Mouse (Mus musculus): ENCODE results near the gene Sox5.
"Not testable (repeated sequence)": the region's sequence is repeated elsewhere in the genome, so short reads cannot be mapped to it uniquely, and the experiment has no call there.

The Sox5 gene

DNA sequence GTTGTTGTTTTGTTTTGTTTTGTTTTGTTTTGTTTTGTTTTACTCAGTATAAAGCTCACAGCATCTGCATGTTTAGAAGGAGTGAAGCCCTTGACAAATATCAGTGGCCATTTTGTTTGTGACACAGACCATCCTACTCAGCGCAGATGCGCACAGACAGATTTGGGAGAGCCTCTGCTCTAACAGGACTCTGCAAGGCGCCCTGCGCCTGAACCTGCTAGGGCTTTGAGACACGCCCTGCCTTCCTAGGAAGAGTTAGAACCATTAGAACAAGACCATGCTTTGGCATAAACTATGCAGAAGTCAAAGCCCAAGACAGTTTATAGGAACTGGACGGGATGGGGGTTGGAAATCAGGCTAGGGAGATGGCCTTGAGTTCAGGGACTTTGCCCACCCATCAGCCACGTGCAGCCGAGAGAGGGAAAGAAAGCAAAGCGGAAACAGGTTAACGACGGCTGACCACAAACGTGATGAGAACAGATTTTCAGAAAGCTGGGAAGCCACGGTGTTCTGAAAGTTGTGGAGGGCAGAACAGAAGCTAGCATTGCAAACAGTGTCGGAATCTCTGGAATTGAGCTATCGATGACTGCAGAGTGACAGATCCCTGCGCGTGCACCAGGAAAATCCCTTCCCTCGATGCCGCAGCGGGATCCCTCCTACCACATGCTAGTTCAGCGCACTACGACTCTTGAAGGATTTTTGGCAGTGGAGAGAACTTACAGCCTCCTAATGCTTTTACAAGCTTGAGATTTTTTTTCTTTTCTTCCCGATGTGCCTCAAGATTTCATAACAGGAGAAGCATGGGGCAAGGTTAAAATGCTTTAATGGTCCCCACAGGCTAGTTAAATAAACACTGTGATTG lies 482.9 kb downstream of the Sox5 start:
- in situ Hi-C loops (cut with MboI, MseI): no loop called here

DNA sequence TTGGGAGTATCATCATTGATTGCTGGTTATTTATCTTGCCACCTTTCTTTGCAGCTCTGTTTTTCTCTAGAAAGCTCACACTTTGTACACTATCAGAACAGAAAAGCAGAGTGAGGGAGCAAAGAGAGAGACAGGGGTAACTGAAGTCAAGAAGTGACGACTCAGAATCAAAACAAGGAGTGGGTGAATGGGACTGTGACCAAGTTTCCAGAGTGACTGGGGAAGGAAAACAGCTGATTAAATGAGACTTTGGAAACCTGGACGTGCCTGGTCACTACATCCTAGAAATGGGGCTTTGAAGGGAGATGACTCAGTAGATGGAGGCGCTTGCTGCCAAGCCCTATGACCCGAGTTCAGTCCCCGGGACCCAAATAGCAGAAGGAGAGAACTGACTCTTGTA lies 483.9 kb downstream of the Sox5 start:
- in situ Hi-C loops (cut with MboI, MseI): no loop called here

DNA sequence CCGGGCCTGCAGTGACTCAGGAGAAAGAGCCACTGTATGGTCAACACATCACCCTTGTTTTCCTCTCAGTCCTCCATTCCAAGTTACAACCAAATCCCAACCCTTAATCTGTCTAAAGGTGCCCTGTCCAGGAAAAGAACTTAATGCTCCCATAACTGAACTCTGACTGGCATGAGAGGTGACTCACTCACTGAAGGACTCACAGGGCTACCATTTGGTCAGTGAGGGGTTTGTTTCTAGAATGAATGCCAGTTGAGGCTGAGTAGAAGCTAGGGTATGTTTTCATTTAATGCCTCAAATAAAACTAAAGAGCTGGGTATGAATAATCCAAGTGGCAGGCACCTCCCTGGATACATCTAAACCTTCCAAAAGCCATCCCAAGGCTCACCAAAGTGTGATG lies 484.6 kb downstream of the Sox5 start:
- in situ Hi-C loops (cut with MboI, MseI): no loop called here

DNA sequence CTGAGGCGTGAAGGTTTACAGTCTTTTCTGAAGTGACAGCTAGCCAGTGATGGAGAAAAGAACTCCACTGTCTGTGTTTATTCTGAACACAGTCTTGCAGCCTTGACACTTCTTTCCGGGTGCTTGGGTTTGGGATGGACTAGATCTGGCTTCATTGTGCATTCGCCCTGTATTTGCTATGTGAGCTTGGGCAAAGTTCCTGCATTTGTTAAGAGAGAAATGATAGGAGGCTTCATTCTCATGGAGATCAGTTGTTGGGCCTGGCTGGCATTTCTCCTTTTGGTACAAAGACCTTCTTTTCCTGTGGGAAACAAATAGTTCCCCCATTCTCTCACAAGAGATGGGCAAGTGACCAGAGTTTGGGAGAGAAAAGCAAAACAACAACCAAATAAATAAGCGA lies 490.3 kb downstream of the Sox5 start:
- in situ Hi-C loops (cut with MboI, MseI): no loop called here

DNA sequence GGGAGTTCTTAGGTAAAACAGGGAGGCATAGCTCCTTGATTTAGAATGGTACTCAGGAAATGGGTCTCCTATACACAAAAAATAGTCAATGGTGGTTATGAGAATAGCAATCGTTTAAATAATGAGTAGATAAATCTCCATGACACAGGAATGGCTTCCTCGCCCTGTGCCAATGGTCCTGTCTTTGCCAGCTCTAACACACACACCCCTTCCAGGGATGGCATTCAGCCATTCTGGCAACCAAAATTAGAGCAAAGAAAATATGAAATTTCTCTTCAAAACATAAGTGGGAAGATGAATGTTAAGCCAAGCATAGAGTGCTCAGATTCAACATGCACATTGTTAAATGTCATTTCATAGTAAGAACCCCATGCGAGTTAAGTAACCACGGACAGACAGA lies 495.7 kb downstream of the Sox5 start:
- in situ Hi-C loops (cut with MboI, MseI): no loop called here

DNA sequence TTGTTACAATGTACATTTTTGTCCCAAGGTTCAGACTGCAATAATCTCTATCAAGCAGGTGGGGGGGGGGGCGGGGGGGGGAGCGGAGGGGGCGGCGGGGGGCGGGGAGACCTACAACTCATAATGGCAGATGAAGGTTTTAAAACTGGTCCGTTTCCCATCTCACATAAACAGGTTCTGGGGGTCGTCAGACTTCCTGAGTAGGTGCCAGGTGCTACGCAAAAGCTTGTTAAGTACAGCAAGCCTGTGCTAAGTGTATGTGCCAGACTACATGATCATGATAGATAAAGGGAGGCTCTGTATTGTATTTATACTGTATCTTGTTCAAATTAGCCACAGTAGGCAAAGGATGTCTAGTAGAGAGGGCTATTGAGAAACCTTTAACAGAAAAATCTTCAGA lies 498.6 kb downstream of the Sox5 start:
- in situ Hi-C loops (cut with MboI, MseI): no loop called here

DNA sequence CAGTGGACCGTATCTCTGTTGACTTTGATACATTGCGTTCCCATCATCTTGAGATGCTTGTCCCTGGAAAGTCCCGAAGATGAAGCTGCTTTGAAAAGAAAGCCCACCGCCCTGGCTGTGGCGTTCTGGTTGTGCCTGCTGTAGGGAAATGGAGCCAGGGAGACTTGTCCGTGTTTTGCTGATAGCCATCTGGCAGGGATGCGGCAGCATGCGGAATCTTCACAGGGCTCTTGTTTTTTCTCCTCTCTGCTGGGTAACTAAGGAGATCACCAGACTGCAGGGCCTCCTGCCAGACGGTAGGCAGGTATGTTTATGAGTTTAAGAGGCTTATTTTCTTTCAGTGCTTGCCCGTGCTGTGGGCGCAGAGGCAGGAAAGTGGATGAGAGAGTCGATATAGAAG lies 499.0 kb downstream of the Sox5 start:
- in situ Hi-C loops (cut with MboI, MseI): no loop called here

DNA sequence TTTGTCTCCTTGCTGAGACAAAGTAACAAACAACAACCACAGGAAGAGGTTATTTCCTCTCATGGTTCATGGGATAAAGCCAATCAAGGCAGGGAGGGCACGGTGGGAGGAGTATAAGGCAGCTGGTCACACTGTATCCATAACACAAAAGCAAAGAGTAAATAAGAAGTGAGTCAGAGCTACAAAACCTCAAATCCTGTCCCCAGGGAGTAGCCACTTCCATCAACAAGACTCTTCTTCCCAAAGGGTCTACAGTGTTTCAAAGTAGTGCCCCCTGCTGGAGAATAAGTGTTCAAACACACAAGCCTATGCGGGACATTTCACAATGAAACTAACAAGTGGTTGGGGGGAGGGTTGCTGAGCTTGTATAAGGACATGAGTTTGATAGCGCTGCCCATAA lies 500.1 kb downstream of the Sox5 start:
- in situ Hi-C loops (cut with MboI, MseI): no loop called here

DNA sequence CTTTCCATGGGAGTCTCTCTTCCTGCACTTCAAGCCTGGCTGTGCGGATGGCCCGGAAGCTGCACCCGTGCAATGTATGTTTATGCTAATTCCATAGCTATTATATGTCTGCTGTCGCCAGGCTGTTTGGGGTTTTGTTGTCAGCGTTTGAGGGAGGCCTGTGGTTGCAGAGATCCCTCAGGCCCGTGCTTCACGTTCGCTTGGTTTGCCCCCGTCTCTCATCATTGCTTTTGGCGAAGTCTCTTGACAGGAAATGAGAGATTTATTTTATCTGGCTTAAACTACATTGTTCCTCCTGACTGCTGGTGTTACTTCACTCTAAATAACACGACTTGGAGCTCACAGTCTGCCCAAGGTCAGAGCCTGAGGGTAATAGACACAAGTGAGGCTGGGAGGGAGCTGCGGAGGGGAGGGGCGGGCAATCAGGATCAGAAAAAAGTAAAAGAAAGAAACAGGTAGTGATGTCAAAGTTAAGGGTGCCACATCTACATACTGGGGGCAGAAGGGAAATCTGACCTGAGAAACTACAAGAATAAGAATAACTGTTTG lies 503.2 kb downstream of the Sox5 start:
- in situ Hi-C loops (cut with MboI, MseI): no loop called here

DNA sequence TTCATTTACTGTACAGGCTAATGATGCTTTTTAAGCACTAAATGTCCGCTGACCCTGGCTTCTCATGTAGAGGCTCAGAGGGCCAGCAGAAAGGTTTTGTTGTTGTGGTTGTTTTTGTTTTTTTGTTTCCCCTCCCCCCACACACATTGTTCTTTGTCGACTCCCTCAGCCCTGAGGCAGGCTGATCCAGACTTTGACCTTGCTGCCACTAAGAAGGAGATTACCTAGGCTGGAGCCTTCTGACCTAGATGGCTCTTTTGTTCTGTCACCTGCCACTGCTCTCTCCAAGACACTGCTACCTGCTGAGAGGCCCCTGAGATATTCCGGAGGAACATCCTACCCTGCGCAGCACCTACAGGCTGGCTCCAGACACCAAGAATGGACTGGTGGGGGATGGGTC lies 508.4 kb downstream of the Sox5 start:
- in situ Hi-C loops (cut with MboI, MseI): not testable (repeated sequence)

DNA sequence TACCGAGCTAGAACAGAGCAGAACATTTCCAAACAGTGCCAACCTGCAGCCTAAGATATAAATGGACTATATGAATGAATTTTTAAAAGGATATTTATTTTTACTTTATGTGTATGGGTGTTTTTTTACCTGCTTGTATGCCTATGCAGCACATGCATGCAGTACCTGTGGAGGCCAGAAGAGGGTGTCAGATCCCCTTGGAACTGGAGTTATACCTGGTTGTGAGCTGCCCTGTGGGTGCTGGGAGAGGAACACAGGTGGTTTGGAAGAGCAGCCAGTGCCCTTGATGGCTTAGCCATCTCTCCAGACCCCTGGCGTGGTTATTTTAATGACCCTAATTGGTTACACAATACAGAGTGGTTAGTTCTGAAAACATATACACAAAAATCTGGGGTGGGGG lies 510.5 kb downstream of the Sox5 start:
- in situ Hi-C loops (cut with MboI, MseI): no loop called here

DNA sequence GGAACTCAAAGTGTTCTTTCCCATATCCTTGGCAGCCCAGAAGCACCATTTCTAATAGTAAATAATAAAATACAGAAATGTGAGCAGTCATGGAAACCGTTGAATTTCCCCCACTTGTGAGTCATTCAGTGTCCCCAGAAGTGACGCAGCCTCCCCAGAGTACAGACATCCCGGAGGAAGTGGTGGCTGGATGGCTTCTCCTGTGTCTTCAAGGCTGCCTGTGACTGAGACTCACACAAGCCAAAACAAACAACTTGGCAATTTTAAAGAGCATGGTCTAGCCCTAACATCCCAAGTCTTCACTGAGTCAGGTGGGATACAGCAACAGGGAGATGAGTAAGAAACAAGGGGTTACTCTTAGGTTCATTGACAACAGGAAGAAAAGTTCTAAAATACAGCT lies 511.5 kb downstream of the Sox5 start:
- in situ Hi-C loops (cut with MboI, MseI): no loop called here

DNA sequence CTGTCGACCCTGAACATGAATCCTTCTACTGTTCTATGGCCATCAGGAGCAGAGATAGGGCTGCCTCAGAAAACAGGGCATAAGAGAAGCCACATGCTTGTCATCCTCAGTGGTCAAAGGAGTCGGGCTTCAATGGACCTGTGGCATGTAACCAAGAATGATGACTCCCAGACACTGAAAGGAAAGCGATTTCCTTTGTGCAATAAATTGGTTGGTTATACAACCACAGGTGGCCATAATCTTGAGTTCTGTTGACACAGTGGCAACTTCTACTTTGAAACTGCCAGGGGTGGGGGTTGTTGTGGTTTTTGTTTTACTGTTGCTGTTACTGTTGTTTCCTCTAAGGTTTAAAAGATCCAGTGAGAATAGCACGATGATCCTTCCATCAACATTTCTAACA lies 512.1 kb downstream of the Sox5 start:
- in situ Hi-C loops (cut with MboI, MseI): no loop called here

DNA sequence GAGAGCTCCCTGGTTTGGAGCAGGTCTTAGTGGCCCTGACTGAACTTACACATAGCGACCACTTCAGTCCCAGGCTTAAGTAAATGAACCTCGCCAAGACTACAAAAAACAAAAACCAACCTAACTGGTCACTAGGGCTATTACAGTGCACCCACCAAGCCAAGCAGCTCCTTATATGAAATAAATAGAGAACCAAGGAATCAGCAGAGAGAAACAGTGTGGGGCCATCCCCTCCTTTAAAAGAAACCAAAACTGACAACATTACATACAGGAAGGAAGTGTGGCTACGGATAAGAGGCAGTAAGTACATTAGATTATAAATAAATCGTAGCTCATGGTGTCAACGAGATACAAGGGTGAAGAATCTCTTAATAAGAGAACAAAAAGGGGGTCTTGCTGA lies 516.0 kb downstream of the Sox5 start:
- in situ Hi-C loops (cut with MboI, MseI): no loop called here

DNA sequence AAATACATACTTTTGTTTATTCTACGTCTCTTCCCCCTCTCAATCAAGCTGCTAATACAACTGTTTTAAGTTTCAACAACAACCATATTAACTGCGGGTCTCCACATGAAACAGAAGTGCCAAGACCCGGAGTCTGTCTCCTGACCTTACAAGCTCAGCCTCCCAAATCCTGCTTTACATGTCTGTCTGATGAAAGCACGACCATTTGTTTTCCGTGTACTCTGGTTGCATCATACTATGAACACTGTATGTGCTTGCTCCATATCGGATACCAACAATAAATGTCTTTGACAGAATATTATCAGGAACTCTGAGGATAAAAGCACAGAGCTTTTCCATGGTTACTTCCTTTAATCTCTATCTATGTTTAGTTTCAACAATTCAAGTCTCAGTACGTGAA lies 516.8 kb downstream of the Sox5 start:
- in situ Hi-C loops (cut with MboI, MseI): no loop called here

DNA sequence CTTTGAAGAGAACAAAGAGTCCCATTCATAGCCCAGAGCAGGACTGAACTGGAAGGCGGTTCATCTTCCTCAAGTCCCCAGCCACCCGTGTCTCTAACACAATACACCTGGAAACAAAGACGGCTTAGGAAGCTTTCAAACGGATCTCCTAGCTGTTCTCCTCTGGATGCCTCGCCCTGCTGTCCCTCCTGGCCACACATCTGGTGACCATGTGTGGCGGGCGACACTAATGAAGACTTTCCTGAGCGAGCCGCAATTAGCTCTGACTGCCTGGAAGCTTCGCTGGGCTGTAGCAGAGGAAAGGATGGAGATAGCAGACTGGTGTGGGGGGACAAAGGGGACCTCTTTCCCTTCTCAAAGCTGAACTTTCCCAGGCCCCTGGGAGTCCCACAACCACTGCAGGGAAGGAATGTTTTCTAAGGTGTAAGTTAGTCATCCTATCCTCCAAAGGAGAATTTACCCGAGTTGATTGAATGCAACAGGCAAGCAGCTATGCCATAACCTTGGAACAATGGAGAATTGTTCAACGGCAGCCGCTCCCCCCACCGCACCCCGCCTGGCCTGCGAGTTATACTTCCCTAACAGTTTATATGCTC lies 517.4 kb downstream of the Sox5 start:
- in situ Hi-C loops (cut with MboI, MseI): no loop called here

DNA sequence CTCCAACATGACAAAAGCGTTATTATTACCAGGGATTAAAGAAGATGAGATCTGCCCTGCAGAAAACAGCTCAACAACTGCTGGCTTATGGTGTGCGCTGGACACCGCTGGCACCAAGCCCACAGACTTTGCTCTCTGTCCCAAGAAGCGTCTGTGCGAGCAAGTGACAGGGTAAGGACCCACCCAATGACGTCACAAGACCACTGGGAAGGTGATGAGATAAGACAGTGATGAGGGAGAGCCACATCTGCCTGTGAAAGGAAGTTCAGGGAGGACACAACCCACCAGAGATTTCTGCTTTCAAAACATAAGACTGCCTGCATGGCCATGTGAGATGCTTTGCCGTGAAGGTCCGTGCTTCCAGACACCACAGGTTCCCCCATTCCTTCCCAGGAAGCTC lies 525.3 kb downstream of the Sox5 start:
- in situ Hi-C loops (cut with MboI, MseI): no loop called here

DNA sequence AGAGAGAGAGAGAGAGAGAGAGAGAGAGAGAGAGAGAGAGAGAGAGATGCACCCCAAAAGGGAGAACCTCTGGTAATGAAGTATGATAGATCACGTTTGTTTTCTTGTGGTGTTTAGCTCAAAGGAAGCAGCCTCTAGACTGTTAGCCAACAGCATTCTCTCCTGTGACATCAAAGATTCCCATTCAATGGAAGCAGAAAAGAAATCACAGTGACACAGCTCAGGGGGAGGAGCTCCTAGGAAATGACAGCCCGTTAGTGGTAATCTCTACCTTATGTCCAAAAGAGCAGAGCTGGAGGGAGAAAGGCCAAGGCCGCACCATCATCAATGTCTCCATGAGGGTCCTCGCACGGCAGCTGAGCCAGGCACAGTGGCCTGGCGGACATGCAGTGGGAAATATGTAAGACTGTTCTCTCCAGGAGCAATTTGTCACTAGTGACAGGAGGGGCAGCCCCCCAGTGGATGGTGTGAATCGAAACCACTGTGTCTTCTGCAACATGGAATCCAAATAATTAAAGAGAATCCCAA lies 529.5 kb downstream of the Sox5 start:
- in situ Hi-C loops (cut with MboI, MseI): no loop called here

DNA sequence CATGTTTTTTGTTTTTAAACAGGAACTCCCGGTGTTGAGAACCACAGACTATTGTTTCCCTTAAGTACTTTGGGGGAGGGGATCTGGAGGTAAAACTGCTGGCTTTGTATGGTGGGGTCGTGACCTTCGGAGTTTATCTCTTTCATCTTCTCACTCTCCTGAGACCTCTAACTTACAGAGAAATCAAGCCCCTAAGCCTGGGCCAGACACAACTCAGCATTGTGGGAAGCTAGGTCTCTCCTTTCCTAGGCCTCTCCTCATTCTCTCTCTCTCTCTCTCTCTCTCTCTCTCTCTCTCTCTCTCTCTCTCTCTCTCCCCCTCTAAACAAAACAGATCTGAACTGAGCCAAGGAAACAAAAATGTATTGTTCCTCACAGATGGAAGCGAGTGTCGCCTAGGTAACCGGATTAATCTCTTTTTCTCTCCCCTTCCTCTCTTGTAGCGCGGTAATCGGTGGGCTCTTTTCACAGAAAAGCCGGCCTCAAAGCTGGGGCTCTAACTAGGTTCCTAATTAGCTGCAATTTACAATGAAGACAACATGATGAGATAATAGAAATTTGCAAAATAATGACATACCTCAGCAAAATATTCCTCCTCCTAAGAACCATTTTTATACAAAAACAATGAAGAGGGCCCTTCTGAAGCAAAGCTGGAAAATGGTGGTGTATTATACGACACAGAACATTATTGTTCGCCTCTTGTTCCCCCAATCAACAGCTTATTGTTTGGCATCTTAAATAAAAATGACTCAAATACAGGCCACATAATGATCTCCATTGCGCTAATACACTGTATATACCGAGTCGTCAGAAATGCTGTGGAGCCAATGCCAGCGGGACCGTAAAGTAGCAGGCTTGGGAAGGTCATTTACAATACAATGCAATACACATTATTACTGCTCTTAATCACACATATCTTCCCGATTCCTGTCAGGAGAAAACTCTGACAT lies 530.3 kb downstream of the Sox5 start:
- in situ Hi-C loops (cut with MboI, MseI): no loop called here

DNA sequence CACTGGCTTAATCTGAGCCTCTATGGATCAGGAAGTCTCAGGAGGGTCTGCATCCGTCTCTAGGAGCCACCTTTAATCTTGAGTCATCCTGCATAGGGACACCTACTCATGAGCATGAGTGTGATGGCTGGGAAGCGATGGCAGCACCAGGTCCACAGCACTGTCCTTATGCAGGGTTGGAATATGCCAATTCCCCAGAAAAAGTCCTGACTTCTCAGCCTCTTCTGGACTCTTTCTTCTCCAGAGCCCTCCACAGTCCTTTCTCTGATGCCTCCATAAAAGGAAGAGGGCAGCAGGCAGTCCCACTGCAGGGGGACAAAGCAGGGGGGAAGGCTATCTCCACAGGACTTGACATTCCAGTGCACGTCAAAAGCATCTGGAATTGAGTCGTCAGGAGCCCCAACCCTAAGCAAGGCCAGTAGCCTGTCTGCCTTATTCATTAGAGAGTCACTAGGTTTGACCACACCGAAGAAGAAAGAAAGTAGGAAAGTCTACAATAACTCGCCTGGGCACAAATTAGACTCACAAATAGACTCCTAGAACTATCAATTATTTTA lies 531.1 kb downstream of the Sox5 start:
- in situ Hi-C loops (cut with MboI, MseI): no loop called here

DNA sequence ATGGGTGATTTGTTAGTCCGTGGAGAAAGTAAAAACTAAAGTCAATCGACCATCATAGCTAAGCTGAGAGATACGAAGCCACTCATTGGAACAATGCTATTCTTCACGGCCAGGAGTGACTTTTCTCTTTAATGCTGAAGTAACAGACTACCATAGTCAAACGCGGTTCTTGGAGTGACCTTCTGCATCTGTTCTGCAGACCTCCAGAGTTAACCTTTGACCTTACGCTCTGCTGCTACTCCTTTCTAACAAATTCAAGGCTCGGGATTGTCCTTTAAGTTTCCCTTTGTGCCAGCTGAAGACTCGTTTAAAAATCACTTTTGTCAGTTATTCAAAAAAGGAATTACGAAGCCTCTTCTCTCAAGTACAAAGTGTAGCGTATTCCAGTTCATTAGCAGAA lies 545.2 kb downstream of the Sox5 start:
- in situ Hi-C loops (cut with MboI, MseI): no loop called here

DNA sequence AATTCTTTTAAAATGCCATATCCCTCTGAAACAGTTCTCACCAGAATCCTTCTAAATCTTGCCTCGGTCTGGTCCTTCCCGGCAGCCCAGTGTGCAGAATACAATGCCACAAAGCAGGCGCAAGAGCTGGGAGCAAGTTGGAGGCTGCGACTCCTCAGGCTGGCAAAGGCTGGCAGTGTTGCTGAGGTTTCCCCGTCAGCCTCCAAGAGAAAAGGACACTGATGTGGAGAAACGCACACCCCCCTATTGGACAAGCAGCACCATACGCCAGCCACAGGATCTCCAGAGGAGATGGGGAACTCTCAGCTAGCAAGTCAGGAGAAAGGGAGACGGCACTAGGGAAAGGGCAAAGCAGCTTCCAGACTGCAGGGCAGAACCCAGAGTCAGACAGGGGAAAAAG lies 577.8 kb downstream of the Sox5 start:
- in situ Hi-C loops (cut with MboI, MseI): no loop called here

All from T-helper 2 cell (primary cell).